Mouse (Mus musculus) brain, embryonic 14.5 days (tissue): ENCODE data around the gene Smpd4.

ENCODE experiments used
- CTCF ChIP-seq: fragments of 200-500 bp; IDR thresholded peaks from 2 replicates; pipeline ENCODE4 v1.5.1; 2012; ENCODE audit warnings: inconsistent platforms, mild to moderate bottlenecking, moderate library complexity, borderline replicate concordance; ENCODE audit not compliant: insufficient read depth, insufficient read length; ENCODE audit errors: extremely low read depth
- POLR2A ChIP-seq: fragments of 200-500 bp; IDR thresholded peaks from 2 replicates; pipeline ENCODE4 v1.6.1; 2012; ENCODE audit warnings: mild to moderate bottlenecking, inconsistent platforms, borderline replicate concordance; ENCODE audit not compliant: poor library complexity, insufficient read depth, insufficient read length, severe bottlenecking; ENCODE audit errors: extremely low read depth

DNA sequence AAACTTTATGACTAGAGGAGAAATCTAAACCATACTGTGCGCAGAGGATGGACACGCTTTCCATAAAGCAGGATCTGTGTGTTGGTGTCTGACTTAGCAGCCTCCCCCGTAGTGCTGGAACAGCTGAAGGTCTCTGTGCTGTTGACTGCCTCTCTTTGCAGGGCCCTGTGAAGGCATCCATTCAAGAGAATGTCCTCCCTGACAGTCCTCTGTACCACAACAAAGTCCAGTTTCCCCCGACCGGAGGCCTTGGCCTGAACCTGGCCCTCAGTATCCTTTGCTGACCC is 7.1 kb downstream of the Smpd4 start:
- TF ChIP-seq CTCF (no peak), POLR2A (no peak)
